Mouse (Mus musculus) small intestine, adult 2 months (tissue): ENCODE data around the gene Smpdl3b.

Experiments used
- CTCF ChIP-seq: fragments of 200-500 bp; IDR thresholded peaks from 2 replicates; pipeline ENCODE4 v1.5.1; 2012; ENCODE audit warnings: low read depth, mild to moderate bottlenecking, control low read depth, inconsistent platforms, low read length, moderate library complexity, mixed read lengths; ENCODE audit not compliant: insufficient replicate concordance, insufficient read length; ENCODE audit errors: extremely low read depth
- POLR2A ChIP-seq: fragments of 200-500 bp; IDR thresholded peaks from 2 replicates; pipeline ENCODE4 v1.6.1; 2012; ENCODE audit warnings: low read depth, mild to moderate bottlenecking, control low read depth, inconsistent platforms, low read length, moderate library complexity

- TF ChIP-seq CTCF (no peak), POLR2A (no peak)
Measured at GRCm38 (mm10) chr4:132801176-132802077, 44.4 kb upstream of the Smpdl3b start.
